Mouse (Mus musculus): Measurements from ENCODE around the gene Sept9.

Sept9 gene

DNA sequence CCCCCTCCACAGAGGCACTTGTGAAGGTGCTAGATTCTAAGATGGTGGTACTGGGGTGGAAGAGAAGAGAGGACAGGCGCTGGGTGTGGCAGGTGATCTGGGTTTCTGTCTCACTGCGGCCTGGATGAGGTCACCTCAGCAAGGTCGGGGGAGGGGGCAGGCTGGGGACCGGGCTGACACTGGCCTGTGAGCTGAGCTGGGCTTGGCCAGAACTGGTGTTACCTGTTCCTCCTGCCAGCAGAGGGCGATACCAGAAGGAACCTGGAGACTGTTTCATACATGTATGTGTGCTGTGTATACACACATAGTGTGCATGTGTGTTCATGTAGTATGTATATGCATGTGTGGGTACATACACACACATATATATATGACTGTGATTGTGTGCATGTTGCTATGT is 23.2 kb upstream of the Sept9 start:
- DNase-seq, result no peak

DNA sequence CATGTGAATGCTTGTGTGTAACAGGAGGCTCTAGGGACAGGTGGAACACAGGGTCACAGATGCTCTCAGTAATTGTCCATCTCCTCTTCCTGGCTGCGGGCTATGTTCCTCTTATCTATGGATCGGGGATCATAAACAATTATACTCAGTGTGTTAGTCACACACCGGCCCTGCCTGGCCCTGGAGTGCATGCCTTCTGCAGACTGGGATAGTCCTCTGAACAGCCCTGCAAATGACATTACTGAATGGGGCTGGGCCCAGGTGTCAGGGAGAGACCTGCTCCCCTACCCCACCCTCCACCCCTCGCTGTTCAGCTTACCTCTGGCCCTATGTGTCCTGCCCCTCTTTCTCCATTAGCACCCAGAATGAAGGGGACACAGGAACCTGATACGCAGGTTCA is 22.6 kb upstream of the Sept9 start:
- no peak for DNase-seq

DNA sequence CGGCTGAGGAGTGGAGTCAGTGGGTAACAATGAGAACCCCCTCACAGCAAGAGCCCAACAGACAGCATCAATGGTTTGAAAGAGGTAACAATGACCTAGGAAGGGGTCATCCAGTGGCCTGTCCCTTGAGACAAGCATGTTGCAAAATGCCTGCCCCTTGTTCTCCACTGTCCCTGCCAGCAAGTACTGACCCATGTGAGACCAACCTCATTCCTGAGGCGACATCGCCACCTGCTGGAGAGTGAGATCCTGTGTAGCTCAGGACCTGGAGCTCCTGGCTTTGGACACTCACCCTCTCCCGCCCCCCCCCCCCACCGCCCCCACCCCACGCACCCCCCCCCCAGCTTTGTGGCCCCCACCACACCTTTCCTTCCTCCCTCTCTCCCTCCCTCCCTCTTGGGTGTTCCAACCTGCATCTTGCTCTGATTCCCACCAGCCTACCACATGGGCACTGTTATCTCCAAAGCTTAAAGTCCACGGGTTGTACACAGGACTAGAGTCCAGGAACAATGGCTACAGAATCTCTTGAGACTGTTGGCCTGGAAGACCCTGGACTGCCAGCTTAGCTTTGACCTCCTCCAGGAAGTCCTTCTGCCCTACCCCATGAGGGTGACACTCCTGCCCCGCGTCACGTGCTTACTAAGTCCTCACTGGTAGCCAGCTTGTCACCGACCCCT is 22.0 kb upstream of the Sept9 start:
- peak; percentile 90 for DNase-seq

- no peak for DNase-seq
Observed at GRCm38 (mm10) chr11:117179902-117180301, 19.6 kb upstream of the Sept9 start.

- DNase-seq, result no peak
Observed at GRCm38 (mm10) chr11:117182808-117183207, 16.7 kb upstream of the Sept9 start.

DNA sequence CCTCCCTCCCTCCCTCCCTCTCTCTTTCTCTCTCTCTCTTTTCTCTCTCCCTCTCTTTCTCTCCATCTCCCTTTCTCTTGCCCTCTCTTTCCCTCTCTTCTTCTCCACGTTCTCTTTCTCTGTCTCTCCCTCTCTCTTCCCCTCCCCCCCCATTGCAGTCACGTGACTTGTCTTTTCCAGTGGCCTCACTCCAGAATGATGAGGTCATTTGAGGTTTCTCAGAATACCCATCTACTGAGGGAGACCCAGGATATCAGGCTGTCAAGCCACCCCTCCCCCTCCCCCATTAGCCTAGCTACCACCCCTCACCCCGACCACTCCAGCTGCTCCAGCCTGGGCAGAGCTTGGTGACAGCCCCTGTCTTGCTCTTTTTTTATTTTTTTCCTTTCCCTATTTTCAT is 16.2 kb upstream of the Sept9 start:
- DNase-seq, result no peak

DNA sequence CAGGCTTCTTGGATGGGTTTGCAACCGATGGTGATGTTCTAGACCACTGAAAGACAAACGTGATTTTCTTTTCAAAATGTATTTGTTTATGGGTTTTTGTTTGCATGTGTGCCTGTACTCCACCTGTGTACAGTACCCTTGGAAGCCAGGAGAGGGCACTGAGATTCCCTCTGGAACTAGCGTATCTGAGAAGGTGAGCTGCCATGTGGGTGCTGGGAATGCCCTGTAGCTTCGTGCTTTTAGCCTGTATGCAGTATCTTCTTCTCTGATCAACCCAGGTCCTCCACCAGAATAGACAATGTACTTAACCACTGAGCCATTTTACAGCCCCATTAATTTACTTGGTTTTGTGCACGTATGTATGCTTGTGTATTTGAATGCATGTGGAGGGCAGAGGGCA is 15.6 kb upstream of the Sept9 start:
- no peak for DNase-seq

GRCm38 (mm10) chr11:117185076-117185933 is 14.2 kb upstream of the Sept9 start:
- DNase-seq, result no peak

DNA sequence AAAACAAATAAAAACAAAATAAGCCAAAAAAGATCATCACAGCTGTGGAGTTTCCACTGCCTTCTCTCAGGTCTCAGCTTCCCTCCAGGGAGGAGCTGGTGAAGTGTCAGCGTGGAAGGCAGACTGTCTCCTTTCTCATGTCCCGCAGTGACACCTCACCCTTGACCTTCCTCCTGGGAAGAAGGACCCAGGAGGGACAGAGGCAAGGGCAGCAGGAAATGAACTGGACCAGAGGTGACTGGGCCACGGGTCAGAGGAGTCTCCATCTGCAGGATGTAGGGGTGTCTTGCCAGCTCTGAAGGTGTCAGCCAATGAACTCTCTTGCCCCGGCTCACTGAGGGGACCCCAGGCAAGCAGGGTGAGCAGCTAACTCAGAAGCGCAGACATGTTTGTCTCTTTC is 7.9 kb upstream of the Sept9 start:
- no peak for DNase-seq

GRCm38 (mm10) chr11:117194475-117194937 is 5.0 kb upstream of the Sept9 start:
- no peak for DNase-seq

- DNase-seq, result no peak
Observed at GRCm38 (mm10) chr11:117195616-117196015, 3.8 kb upstream of the Sept9 start.

- no peak for DNase-seq
Observed at GRCm38 (mm10) chr11:117196681-117197080, 2.8 kb upstream of the Sept9 start.

DNA sequence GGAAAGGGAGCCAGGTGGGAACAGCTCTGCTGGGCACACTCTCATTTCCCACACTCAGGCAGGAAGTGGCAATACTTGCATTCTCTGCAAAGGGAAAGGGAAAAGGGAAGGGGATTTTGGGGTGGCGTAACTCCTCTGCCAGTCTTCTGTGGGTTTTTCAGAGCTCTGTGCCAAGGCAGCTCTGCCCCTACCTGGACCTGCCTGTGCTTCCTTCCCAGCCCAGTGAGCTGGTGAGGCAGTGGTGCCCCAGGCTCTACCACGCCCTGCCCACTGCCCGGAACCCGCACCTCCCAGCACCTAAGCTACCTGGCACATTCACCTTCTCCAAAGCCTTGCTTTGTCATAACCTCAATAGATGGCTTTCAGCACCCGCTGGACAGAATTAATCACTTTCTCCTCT is 1.3 kb upstream of the Sept9 start:
- DNase-seq, result no peak

DNA sequence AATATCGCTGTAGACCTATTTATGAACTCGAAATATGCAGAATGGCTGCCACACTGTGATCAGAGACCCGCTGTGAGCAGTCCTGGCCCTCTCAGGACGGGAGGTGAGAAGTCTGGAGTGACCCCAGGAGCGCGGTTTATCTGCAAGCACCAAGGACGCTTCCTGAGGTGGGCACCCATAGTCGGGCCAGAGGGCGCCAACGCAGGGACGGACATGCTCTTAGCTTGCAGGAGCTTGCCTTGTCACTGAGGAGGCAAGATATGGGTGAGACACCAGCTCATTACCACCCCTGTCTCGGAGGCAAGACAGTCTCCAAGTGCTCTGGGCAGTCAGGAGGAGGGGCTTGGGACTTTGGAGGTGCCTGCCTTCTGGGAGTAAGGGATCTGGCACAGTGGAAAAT is 2.4 kb downstream of the Sept9 start:
- no peak for DNase-seq

GRCm38 (mm10) chr11:117204606-117205005 is 5.1 kb downstream of the Sept9 start:
- DNase-seq, result no peak

DNA sequence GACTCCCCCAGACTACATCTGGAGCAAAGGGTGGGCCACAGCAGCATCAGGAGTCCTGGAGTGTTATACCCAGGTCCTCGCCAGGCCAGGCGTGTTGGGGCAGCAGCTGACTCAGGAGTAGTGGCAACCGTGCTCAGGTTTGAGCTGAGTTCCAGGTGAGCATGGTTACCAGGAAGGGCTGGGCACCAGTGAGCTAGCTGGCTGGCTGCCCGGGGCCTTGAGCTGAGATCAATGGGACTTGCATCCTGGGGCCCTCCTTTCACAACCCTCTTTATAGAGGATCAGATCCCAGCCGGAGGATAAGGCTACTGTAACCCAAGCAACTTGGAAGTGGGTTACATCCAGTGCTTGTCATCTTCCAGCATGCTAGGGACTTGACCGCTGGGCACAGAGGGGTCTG is 5.6 kb downstream of the Sept9 start:
- DNase-seq, result no peak

DNA sequence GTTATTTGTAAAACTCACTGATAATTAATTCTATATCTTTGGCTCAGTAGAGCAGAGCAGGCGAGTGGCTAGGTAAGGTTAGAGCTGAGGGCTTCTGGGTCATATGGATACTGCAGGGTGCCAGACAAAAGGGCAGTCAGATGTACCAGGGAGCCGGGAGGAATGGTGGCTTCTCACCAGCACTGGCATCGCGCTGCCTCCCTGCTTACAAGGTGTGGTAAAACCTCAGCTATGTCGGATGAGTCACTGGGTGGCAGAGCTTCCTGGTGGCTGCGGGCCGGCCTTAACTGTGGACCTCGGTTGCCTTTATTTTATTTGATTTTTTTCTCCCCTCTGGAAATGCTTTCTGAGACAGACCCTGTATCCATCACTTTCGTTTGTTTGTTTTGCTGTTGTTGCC is 6.0 kb downstream of the Sept9 start:
- no peak for DNase-seq

DNA sequence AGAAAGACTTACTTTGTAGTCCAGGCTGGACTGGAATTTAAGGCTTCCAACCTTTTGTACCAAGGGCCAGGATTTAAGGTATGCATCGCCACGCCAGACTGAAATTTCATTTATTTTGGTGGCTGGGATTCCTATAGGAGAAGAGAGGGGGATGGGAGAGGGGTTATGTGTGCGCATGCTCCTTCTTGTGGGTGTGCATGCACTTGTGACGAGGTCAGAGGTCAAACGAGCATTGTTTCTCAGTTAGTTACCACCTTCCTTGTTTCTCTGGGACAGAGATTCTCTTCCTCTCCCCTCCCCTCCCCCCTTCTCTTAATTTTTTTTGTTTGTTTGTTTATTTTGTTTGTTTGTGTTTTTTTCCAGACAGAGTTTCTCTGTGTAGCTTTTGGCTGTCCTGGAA is 8.0 kb downstream of the Sept9 start:
- DNase-seq, result no peak

DNA sequence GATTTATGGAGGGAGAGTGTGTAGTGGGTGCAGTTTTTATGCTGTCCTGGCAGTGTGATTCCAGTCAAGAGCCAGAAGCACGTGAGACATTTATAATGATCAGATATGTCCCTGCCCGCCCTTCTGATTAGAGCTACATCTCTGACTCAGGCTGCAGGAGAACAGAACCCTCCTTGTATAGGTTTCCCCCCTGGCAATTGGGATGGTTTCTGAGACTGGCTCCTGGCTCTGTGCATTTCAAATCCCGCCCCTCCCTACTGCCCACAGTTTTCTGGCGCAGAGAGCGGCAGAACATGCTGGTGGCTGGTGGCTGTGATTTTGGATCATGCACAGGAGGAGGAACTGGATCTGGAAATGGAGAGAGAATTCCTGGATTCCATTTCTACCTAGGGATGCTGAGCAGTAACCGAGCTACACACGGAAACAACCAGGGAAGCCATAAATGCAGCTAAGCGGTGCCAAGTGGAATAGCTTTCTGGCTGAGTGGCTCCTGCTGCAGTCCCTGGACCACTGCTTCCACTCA is 8.8 kb downstream of the Sept9 start:
- no peak for DNase-seq

GRCm38 (mm10) chr11:117216713-117217112 is 17.3 kb downstream of the Sept9 start:
- no peak for DNase-seq

DNA sequence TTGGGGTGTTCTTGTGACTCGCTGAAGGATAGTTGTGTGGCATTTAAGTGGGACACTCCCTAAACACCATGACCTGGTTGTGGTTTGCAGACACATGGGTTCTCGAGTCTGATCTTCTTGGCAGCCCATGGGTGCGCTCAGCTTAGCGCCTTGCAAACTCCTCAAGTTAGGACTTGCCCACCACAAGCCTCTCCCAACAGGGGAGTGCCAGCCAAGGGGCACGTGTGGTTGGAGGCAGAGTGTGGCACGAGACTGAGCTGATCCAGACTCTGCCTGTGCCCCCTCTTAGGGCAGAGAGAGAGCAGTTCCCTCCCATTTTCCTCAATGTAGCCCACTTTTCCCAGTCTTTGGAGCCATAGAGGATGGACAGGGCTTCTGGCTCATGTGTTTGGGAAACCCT is 18.6 kb downstream of the Sept9 start:
- DNase-seq, result no peak

GRCm38 (mm10) chr11:117218498-117218897 is 19.0 kb downstream of the Sept9 start:
- no peak for DNase-seq

DNA sequence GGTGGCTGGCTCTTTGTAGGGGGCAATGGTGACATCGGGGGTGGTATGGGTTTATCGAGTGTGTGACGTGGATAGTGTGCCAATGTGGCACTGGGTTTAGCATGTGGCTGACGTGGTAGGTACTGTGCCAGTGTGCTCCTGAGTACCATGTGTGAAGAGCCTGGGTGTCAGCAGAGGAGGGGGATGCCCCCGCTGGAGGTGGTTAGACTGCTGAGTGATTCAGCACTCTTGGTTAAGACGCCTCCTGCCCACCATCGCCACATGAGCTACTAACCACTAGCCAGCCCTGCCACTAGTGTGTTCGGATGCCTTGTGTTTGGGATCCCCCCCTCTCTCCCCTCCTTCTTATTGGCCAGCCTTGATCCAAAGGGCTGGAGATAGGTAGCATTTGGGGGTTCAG is 21.3 kb downstream of the Sept9 start:
- no peak for DNase-seq

DNA sequence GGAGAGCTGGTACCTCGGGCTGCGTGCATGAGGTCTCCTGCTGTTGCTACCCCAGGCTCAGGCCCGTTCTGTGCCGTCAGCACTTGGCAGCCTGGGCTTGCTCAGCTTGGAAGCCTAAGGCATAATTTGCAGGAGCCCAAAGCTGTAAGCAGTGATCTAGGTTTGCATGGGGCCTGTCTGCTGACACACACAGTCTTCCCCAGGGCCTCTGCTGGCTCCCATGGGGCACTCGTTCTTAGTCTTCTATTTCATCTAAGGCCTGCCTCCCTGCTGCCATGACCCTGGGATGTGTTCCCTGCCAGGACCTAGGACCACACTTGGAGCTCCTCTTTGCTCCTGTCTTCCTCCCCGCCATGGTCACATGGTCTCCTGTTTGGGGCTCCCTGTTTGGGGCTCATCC is 21.7 kb downstream of the Sept9 start:
- DNase-seq, result no peak

Data from cerebellum, adult 8-10 months (tissue).